Mouse (Mus musculus) NIH3T3 (cell line): ENCODE data around the gene Thap12.
A peak's percentile ranks its signal among the peaks of the same experiment; 100 is the strongest.

Source experiments
- DNase-seq: peaks from one replicate; pipeline ENCODE4 v3.0.0-alpha.2; 2012; ENCODE audit warnings: low read depth

The Thap12 gene

GRCm38 (mm10) chr7:98702283-98703240 is at the start of gene Thap12:
Gene Thap12 (plus strand): TSS chr7:98703103.
- DNase-seq = peak; percentile 98

- DNase-seq = peak; percentile 88
Observed at GRCm38 (mm10) chr7:98655681-98656530, 47.0 kb upstream of the Thap12 start.

- DNase-seq = peak; percentile 95
Observed at GRCm38 (mm10) chr7:98656531-98657221, 46.2 kb upstream of the Thap12 start, which contains the start of gene Emsy. Gene Emsy (minus strand): TSS chr7:98656783.

GRCm38 (mm10) chr7:98665166-98665565 is 37.7 kb upstream of the Thap12 start:
- DNase-seq = peak; percentile 75

GRCm38 (mm10) chr7:98665726-98666125 is 37.2 kb upstream of the Thap12 start:
- peak; percentile 34 for DNase-seq

- DNase-seq = peak; percentile 93
Observed at GRCm38 (mm10) chr7:98667956-98668746, 34.8 kb upstream of the Thap12 start.

- no peak for DNase-seq
Observed at GRCm38 (mm10) chr7:98670831-98671230, 32.1 kb upstream of the Thap12 start.

GRCm38 (mm10) chr7:98671416-98671815 is 31.5 kb upstream of the Thap12 start:
- DNase-seq = no peak

GRCm38 (mm10) chr7:98672241-98672955 is 30.5 kb upstream of the Thap12 start:
- DNase-seq = peak; percentile 51

- DNase-seq = peak; percentile 85
Observed at GRCm38 (mm10) chr7:98674344-98674743, 28.6 kb upstream of the Thap12 start.

GRCm38 (mm10) chr7:98677511-98677910 is 25.4 kb upstream of the Thap12 start:
- DNase-seq = peak; percentile 65

- DNase-seq = no peak
Observed at GRCm38 (mm10) chr7:98678441-98678840, 24.5 kb upstream of the Thap12 start.

- DNase-seq = no peak
Observed at GRCm38 (mm10) chr7:98680691-98681090, 22.2 kb upstream of the Thap12 start.

- DNase-seq = no peak
Observed at GRCm38 (mm10) chr7:98682821-98683220, 20.1 kb upstream of the Thap12 start.

GRCm38 (mm10) chr7:98685895-98686294 is 17.0 kb upstream of the Thap12 start:
- DNase-seq = peak; percentile 71

- DNase-seq = no peak
Observed at GRCm38 (mm10) chr7:98690126-98690525, 12.8 kb upstream of the Thap12 start.

- DNase-seq = peak; percentile 20
Observed at GRCm38 (mm10) chr7:98690831-98691230, 12.1 kb upstream of the Thap12 start.

- peak; percentile 28 for DNase-seq
Observed at GRCm38 (mm10) chr7:98692761-98693546, 9.9 kb upstream of the Thap12 start.

GRCm38 (mm10) chr7:98694046-98694445 is 8.9 kb upstream of the Thap12 start:
- no peak for DNase-seq

- DNase-seq = peak; percentile 40
Observed at GRCm38 (mm10) chr7:98697496-98697895, 5.4 kb upstream of the Thap12 start.
